Mouse (Mus musculus) bone marrow, adult 2 months (tissue): Measurements from ENCODE around the gene Slc51b.

Experiments used
- CTCF ChIP-seq: fragments of 200-500 bp; IDR thresholded peaks from 2 replicates; pipeline ENCODE4 v1.5.1; 2011; ENCODE audit warnings: low read length, control low read depth; ENCODE audit not compliant: control insufficient read depth, insufficient read depth
- POLR2A ChIP-seq: fragments of 200-500 bp; IDR thresholded peaks from 2 replicates; pipeline ENCODE4 v1.6.1; 2011; ENCODE audit warnings: low read depth, mild to moderate bottlenecking, control low read depth, low read length, borderline replicate concordance; ENCODE audit not compliant: control insufficient read depth

DNA sequence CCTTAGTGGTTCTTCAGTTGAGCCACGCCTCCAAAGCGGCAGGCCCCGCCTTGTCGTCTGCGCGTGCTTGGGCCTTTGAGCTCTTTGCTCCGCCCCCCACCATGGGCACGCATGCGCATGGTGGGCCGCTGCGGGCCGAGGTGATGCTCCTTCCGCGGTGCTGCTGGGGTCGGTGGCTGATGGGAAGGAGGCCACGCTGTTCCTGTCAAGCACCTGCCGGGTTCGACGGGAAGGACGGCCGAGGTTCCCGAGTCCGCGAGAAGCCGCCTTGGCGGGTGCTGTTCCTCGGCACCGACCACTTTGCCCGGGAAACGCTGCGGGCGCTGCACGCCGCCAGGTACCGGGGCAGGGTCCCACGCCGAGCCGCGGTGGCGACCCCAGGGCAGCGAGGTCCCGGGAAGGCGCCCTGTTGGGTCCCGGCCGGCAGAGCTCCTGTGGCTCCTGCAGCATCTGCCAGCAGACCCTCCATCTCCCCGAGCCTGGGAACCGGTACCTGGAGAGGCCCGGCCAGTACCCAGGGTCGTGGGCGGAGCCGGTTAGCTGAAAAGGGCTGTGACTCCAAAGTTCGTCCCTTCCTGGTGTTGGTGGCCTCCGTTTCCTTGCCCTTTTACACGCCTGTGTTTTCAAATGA lies 13.0 kb upstream of the Slc51b start, which contains the start of gene Mtfmt:
- TF ChIP-seq CTCF = no peak
- TF ChIP-seq POLR2A = peak; percentile 91
